Mouse (Mus musculus) embryonic stem cell, embryonic (primary cell): Measurements from ENCODE around the gene Hist1h3c.

ENCODE experiments used
- CTCF ChIA-PET, 4 experiments: fragments of 300-600 bp in 2 of 4; fragments of 350-600 bp in 2 of 4; sonication (Branson Sonifier 250); formaldehyde crosslinking; loops; one replicate each; lab custom pipeline; 2022; ENCODE audit warnings: inconsistent platforms in 2 of 4; lab: Charles Lee
- POLR2A ChIA-PET, 4 experiments: fragments of 300-600 bp in 2 of 4; fragments of 350-600 bp in 2 of 4; sonication (Branson Sonifier 250); formaldehyde crosslinking; loops; one replicate each; lab custom pipeline; 2022; ENCODE audit warnings: antibody characterized with exemption in 4 of 4, inconsistent platforms in 1 of 4; lab: Charles Lee

Hist1h3c gene

GRCm38 (mm10) chr13:23749563-23750121 is 4.2 kb upstream of the Hist1h3c start:
- ChIA-PET CTCF (no interaction called here), POLR2A (interaction anchor here in 3 of 4 experiments (1.0 to 44.4 kb wide), 28 partner anchors 6 to 1707 kb away, joined by 3 to 2331 read pairs (median 28); partner anchors contain the start of genes Hist1h1a (in 3 of the 3), Hist1h1c (in 3 of the 3), Hist1h3c (in 3 of the 3) and Hist1h4a (in 3 of the 3))

- ChIA-PET POLR2A (interaction anchor here (0.6 to 44.4 kb wide), 51 partner anchors 4 to 1994 kb away, joined by 3 to 2331 read pairs (median 6); partner anchors contain the start of genes Hist1h1c (in 4 of the 4), Hist1h2bc (in 4 of the 4), Hist1h4a (in 4 of the 4) and Hist1h1a (in 3 of the 4)), CTCF (no interaction called here)
Observed at GRCm38 (mm10) chr13:23747892-23748288, 2.5 kb upstream of the Hist1h3c start.

GRCm38 (mm10) chr13:23747081-23747891 is 1.9 kb upstream of the Hist1h3c start:
- ChIA-PET POLR2A (interaction anchor here (0.7 to 44.4 kb wide), 54 partner anchors 4 to 1993 kb away, joined by 3 to 2331 read pairs (median 6); partner anchors contain the start of genes Hist1h1c (in 4 of the 4), Hist1h2bc (in 4 of the 4), Hist1h4a (in 4 of the 4) and Hist1h4b (in 4 of the 4)), CTCF (no interaction called here)

GRCm38 (mm10) chr13:23746201-23747080 is 1.0 kb upstream of the Hist1h3c start, which contains the start of gene Hist1h2bb:
TSS of gene Hist1h2bb (plus strand) at chr13:23746734.
- CTCF ChIA-PET: interaction anchor here in 1 of 4 experiments (0.7 kb wide), 2 partner anchors 48 to 200 kb away, joined by 3 to 6 read pairs; partner anchors contain the start of gene Hist1h4c
- POLR2A ChIA-PET: interaction anchor here (0.6 to 44.4 kb wide), 67 partner anchors 4 to 1960 kb away, joined by 3 to 2331 read pairs (median 6); partner anchors contain the start of genes Hist1h1c (in 4 of the 4), Hist1h4a (in 4 of the 4), Hist1h4b (in 4 of the 4) and Hist1h4d (in 4 of the 4)

GRCm38 (mm10) chr13:23744421-23745380 is 701 bp downstream of the Hist1h3c start:
- CTCF ChIA-PET: interaction anchor here in 1 of 4 experiments (1.1 kb wide), 1 partner anchor 43 kb away, joined by 7 read pairs; no protein-coding TSS in a partner anchor
- POLR2A ChIA-PET: interaction anchor here (0.6 to 44.4 kb wide), 55 partner anchors 3 to 1958 kb away, joined by 3 to 2331 read pairs (median 8); partner anchors contain the start of genes Hist1h3a (in 4 of the 4), Hist1h4a (in 4 of the 4), Hist1h4b (in 4 of the 4) and Hist1h4d (in 4 of the 4)

- CTCF ChIA-PET: interaction anchor here in 1 of 4 experiments (1.1 kb wide), 1 partner anchor 42 kb away, joined by 7 read pairs; no protein-coding TSS in a partner anchor
Observed at GRCm38 (mm10) chr13:23743963-23744362, 1.4 kb downstream of the Hist1h3c start.

GRCm38 (mm10) chr13:23743215-23743614 is 2.2 kb downstream of the Hist1h3c start:
- ChIA-PET CTCF (interaction anchor here in 1 of 4 experiments (1.1 kb wide), 1 partner anchor 42 kb away, joined by 7 read pairs; no protein-coding TSS in a partner anchor), POLR2A (interaction anchor here (0.6 to 44.4 kb wide), 50 partner anchors 1 to 1956 kb away, joined by 3 to 2331 read pairs (median 12); partner anchors contain the start of genes Hist1h1a (in 4 of the 4), Hist1h2ab (in 4 of the 4), Hist1h3a (in 4 of the 4) and Hist1h3b (in 4 of the 4))

More at GRCm38 (mm10) chr13:23743963-23744362, 1.4 kb downstream of the Hist1h3c start:
- POLR2A ChIA-PET: interaction anchor here (0.6 to 44.4 kb wide), 50 partner anchors 2 to 1957 kb away, joined by 3 to 2331 read pairs (median 8); partner anchors contain the start of genes Hist1h3a (in 4 of the 4), Hist1h4a (in 4 of the 4), Hist1h4b (in 4 of the 4) and Hist1h1a (in 3 of the 4)

- POLR2A ChIA-PET: interaction anchor here (0.6 to 44.4 kb wide), 75 partner anchors 0 to 1699 kb away, joined by 3 to 2331 read pairs (median 5); partner anchors contain the start of genes Hist1h1a (in 4 of the 4), Hist1h2ab (in 4 of the 4), Hist1h3a (in 4 of the 4) and Hist1h3b (in 4 of the 4)
- CTCF ChIA-PET: interaction anchor here in 1 of 4 experiments (0.6 to 1.0 kb wide), 3 partner anchors 18 to 1855 kb away, joined by 3 to 4 read pairs (median 3); partner anchors contain the start of gene Hist1h4c
Observed at GRCm38 (mm10) chr13:23742007-23742406, 3.4 kb downstream of the Hist1h3c start.

GRCm38 (mm10) chr13:23740910-23741309 is 4.5 kb downstream of the Hist1h3c start:
- ChIA-PET POLR2A (interaction anchor here (1.1 to 44.4 kb wide), 32 partner anchors 1 to 541 kb away, joined by 3 to 2331 read pairs (median 48); partner anchors contain the start of genes Hist1h1a (in 4 of the 4), Hist1h2ac (in 4 of the 4), Hist1h2bc (in 4 of the 4) and Hist1h3a (in 4 of the 4)), CTCF (interaction anchor here in 1 of 4 experiments (3.0 kb wide), 1 partner anchor 11 kb away, joined by 11 read pairs; the partner anchor contains the start of genes Hist1h2ab and Hist1h3b)

GRCm38 (mm10) chr13:23740256-23740840 is 5.1 kb downstream of the Hist1h3c start:
- ChIA-PET POLR2A (interaction anchor here (0.5 to 44.4 kb wide), 100 partner anchors 2 to 1987 kb away, joined by 3 to 2331 read pairs (median 7); partner anchors contain the start of genes Hist1h1a (in 4 of the 4), Hist1h2ac (in 4 of the 4), Hist1h2bc (in 4 of the 4) and Hist1h3a (in 4 of the 4)), CTCF (interaction anchor here in 2 of 4 experiments (1.0 to 3.0 kb wide), 4 partner anchors 11 to 43 kb away, joined by 3 to 11 read pairs (median 3); partner anchors contain the start of genes Hist1h2ab (in 1 of the 2), Hist1h3b (in 1 of the 2) and Hist1h4c (in 1 of the 2))

- ChIA-PET CTCF (interaction anchor here in 2 of 4 experiments (1.0 to 3.0 kb wide), 4 partner anchors 10 to 43 kb away, joined by 3 to 11 read pairs (median 3); partner anchors contain the start of genes Hist1h2ab (in 1 of the 2), Hist1h3b (in 1 of the 2) and Hist1h4c (in 1 of the 2)), POLR2A (interaction anchor here (0.5 to 44.4 kb wide), 114 partner anchors 2 to 1986 kb away, joined by 3 to 2331 read pairs (median 6); partner anchors contain the start of genes Hist1h1a (in 4 of the 4), Hist1h2ab (in 4 of the 4), Hist1h2bc (in 4 of the 4) and Hist1h2be (in 4 of the 4))
Observed at GRCm38 (mm10) chr13:23739922-23740252, 5.5 kb downstream of the Hist1h3c start.

GRCm38 (mm10) chr13:23739069-23739921 is 6.1 kb downstream of the Hist1h3c start:
- CTCF ChIA-PET: interaction anchor here in 2 of 4 experiments (1.0 to 3.0 kb wide), 5 partner anchors 10 to 42 kb away, joined by 3 to 11 read pairs (median 3); partner anchors contain the start of genes Hist1h2ab (in 1 of the 2), Hist1h3b (in 1 of the 2) and Hist1h4c (in 1 of the 2)
- POLR2A ChIA-PET: interaction anchor here (0.5 to 44.4 kb wide), 138 partner anchors 3 to 1986 kb away, joined by 3 to 2331 read pairs (median 5); partner anchors contain the start of genes Hist1h1a (in 4 of the 4), Hist1h2ab (in 4 of the 4), Hist1h2bc (in 4 of the 4) and Hist1h2be (in 4 of the 4)

- ChIA-PET CTCF (interaction anchor here in 2 of 4 experiments (1.1 to 3.0 kb wide), 3 partner anchors 13 to 42 kb away, joined by 3 to 11 read pairs (median 3); partner anchors contain the start of genes Hist1h2ab (in 1 of the 2) and Hist1h3b (in 1 of the 2)), POLR2A (interaction anchor here (0.6 to 44.4 kb wide), 108 partner anchors 3 to 1985 kb away, joined by 3 to 2331 read pairs (median 6); partner anchors contain the start of genes Hist1h1a (in 4 of the 4), Hist1h2ab (in 4 of the 4), Hist1h2bc (in 4 of the 4) and Hist1h2be (in 4 of the 4))
Observed at GRCm38 (mm10) chr13:23738677-23739068, 6.7 kb downstream of the Hist1h3c start, which contains the start of gene Hist1h1c. TSS of gene Hist1h1c (plus strand) at chr13:23738808.
